In the genomic region with DNA sequence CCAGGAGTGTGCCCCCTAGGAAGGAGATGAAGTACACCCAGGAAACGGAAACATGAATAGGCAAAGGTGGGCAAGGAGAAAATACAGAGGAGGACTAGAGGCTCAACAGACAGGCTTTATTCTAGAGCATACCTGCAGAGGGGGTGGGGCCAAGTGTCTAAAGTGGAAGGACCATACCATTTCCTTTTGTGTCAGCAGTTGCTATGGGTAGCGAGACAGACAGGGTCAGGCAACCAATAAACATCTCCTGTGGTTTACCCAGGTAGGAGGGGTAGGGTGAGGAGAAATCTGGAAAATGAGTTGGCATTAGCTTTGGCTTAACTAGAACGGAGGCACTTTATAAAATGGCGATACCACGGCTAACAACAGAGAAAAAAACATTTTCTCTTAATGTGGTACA, we compare ENCODE assay signal across 8 mouse cellular contexts. TPM values are rescaled to one million over a fixed set of nuclear protein-coding genes. Genes with fewer than 3 reads are reported as not detected.
A peak's percentile ranks its signal among the peaks of the same experiment; 100 is the strongest.
DNase-seq lines count a peak whose midpoint lies in the region; ATAC-seq and TF ChIP-seq lines count a peak whose summit lies in the region.

No protein-coding gene starts in this region.

- H3K4me1 ChIP-seq in bone marrow, adult 2 months (ENCODE audit: control insufficient read depth, insufficient read depth, low read length): no peaks in the 10 kb centered on the region; the same call in 1 of the 2 replicates
- 0 out of 2 replicates have a peak, but pooled peaks cover 7% of the 10 kb centered on the region for H3K4me1 ChIP-seq in forebrain, postnatal 0 days (ENCODE audit: insufficient read depth)
- H3K4me1 ChIP-seq in midbrain, embryonic 10.5 days: peaks cover 21% of the 10 kb centered on the region

- no peak for TF ChIP-seq POLR2A in bone marrow, adult 2 months (IDR thresholded peaks at IDR 0.05; ENCODE audit: borderline replicate concordance, control insufficient read depth, low read depth, low read length)

- peaks cover 19% of the 10 kb centered on the region; the same call in 1 of the 2 replicates for H3K36me3 ChIP-seq in forebrain, postnatal 0 days (ENCODE audit: insufficient read depth)
- H3K36me3 ChIP-seq in midbrain, embryonic 10.5 days: peaks cover 27% of the 10 kb centered on the region

- H3K27me3 ChIP-seq in forebrain, postnatal 0 days (ENCODE audit: insufficient read depth, low read length): no peaks in the 10 kb centered on the region
- H3K27me3 ChIP-seq in midbrain, embryonic 10.5 days (ENCODE audit: low read depth, poor library complexity, severe bottlenecking): 0 out of 2 replicates have a peak, but pooled peaks cover 7% of the 10 kb centered on the region

- H3K27ac ChIP-seq in bone marrow, adult 2 months (ENCODE audit: control insufficient read depth, insufficient read depth, low read depth, low read length, poor library complexity): no peak overlapping the region
- H3K27ac ChIP-seq in forebrain, postnatal 0 days (ENCODE audit: low read depth, low read length): peak overlapping the region; percentile 97; the same call in 1 of the 2 replicates
- H3K27ac ChIP-seq in midbrain, embryonic 10.5 days (replicated peaks): no peak overlapping the region

- peak overlapping the region; percentile 63 for H3K4me2 ChIP-seq in forebrain, postnatal 0 days (ENCODE audit: low read depth)

- ATAC-seq in forebrain, postnatal 0 days: no peak

- 0 out of 2 replicates have a peak overlapping the region, but pooled peaks have one; percentile 97 for H3K9ac ChIP-seq in forebrain, postnatal 0 days

- 33% methylated on average over 5 of the region's 5 CpGs for WGBS in bone marrow, adult 2 months
- WGBS in forebrain, postnatal 0 days: 68% methylated on average over 5 of the region's 5 CpGs
- 71% methylated on average over 5 of the region's 5 CpGs for WGBS in midbrain, embryonic 10.5 days

- no peak for TF ChIP-seq CTCF in bone marrow, adult 2 months (IDR thresholded peaks at IDR 0.05; ENCODE audit: control insufficient read depth, insufficient read depth, low read length)
- 0 out of 2 replicates have a peak, but pooled peaks have one; percentile 9 for TF ChIP-seq CTCF in forebrain, postnatal 0 days (IDR thresholded peaks at IDR 0.05; ENCODE audit: low read depth)

- peak; percentile 23 for DNase-seq in embryo, embryonic 10.5 days (ENCODE audit: low spot score)
- no peak for DNase-seq in embryo, embryonic 10 days (ENCODE audit: low spot score)
- no peak for DNase-seq in forebrain, postnatal 0 days
- peak; percentile 66 to 81 for DNase-seq in kidney, postnatal 25 days
- DNase-seq in midbrain, embryonic 10.5 days (ENCODE audit: low spot score): no peak
- DNase-seq in thymus, postnatal 4 days: peak; percentile 68
- no peak for DNase-seq in right cerebral cortex, postnatal 4 days

- no peaks in the 10 kb centered on the region for H3K9me3 ChIP-seq in forebrain, postnatal 0 days (ENCODE audit: low read length)
- H3K9me3 ChIP-seq in midbrain, embryonic 10.5 days (replicated peaks): no peaks in the 10 kb centered on the region

- H3K4me3 ChIP-seq in bone marrow, adult 2 months (replicated peaks; ENCODE audit: control insufficient read depth, low read depth, low read length): peak overlapping the region; percentile 38
- H3K4me3 ChIP-seq in forebrain, postnatal 0 days (ENCODE audit: low read depth, low read length): peak overlapping the region; percentile 81
- peak overlapping the region; percentile 83 for H3K4me3 ChIP-seq in midbrain, embryonic 10.5 days

RNA-seq across cellular contexts. Expression of a gene that starts 1.1 kb away (rescaled TPM):
- polyA plus RNA-seq in bone marrow, adult 2 months (2011; ENCODE audit: insufficient read depth, insufficient read length, low replicate concordance, missing spikeins): 4.5 and 22.2 TPM in 2 replicates
- total RNA-seq in forebrain, postnatal 0 days (2014; rRNA removed): 14.8 and 18.7 TPM in 2 replicates
- polyA plus RNA-seq in forebrain, postnatal 0 days (2015; fragmentation: Nextera tagmentation; extraction: Ambion mirVana): 3.5 and 4.1 TPM in 2 replicates
- polyA plus RNA-seq in midbrain, embryonic 10.5 days (2016; fragmentation: Nextera tagmentation; extraction: Ambion mirVana): 4.9 and 5.1 TPM in 2 replicates

RNA-seq across cellular contexts. Expression of a gene that starts 19.9 kb away (rescaled TPM):
- polyA plus RNA-seq in bone marrow, adult 2 months (2011; ENCODE audit: insufficient read depth, insufficient read length, low replicate concordance, missing spikeins): 30.8 and 35.6 TPM in 2 replicates
- total RNA-seq in forebrain, postnatal 0 days (2014; rRNA removed): 10.2 and 16.6 TPM in 2 replicates
- polyA plus RNA-seq in forebrain, postnatal 0 days (2015; fragmentation: Nextera tagmentation; extraction: Ambion mirVana): 11.6 and 11.9 TPM in 2 replicates
- polyA plus RNA-seq in midbrain, embryonic 10.5 days (2016; fragmentation: Nextera tagmentation; extraction: Ambion mirVana): 4.1 and 4.2 TPM in 2 replicates

RNA-seq across cellular contexts. Expression of a gene that starts 21.7 kb away (rescaled TPM):
- 43.1 and 63.2 TPM in 2 replicates for polyA plus RNA-seq in bone marrow, adult 2 months (2011; ENCODE audit: insufficient read depth, insufficient read length, low replicate concordance, missing spikeins)
- 69.9 and 79.8 TPM in 2 replicates for total RNA-seq in forebrain, postnatal 0 days (2014; rRNA removed)
- 24.6 and 25.5 TPM in 2 replicates for polyA plus RNA-seq in forebrain, postnatal 0 days (2015; fragmentation: Nextera tagmentation; extraction: Ambion mirVana)
- 21.4 and 24.9 TPM in 2 replicates for polyA plus RNA-seq in midbrain, embryonic 10.5 days (2016; fragmentation: Nextera tagmentation; extraction: Ambion mirVana)

Comparison
In these comparisons a context has a peak if more than half of its experiments do, and no peak if none do; other contexts are left out.
1. DNase-seq: peak in embryo, embryonic 10.5 days (single experiment), kidney, postnatal 25 days (2 of 2) and thymus, postnatal 4 days (single experiment); none in embryo, embryonic 10 days (single experiment), forebrain, postnatal 0 days (single experiment), midbrain, embryonic 10.5 days (single experiment) and right cerebral cortex, postnatal 4 days (single experiment).
2. Peak in every context shown above with its lines, with median percentiles within 50 percentile points of each other: H3K4me3 ChIP-seq.